Mouse (Mus musculus): ENCODE data around the gene Gm43191. TPM values are rescaled to one million over a fixed set of nuclear protein-coding genes. Genes with fewer than 3 reads are reported as not detected.

Gm43191 gene
- polyA plus RNA-seq, 1 experiment from 2014 or later: not detected

DNA sequence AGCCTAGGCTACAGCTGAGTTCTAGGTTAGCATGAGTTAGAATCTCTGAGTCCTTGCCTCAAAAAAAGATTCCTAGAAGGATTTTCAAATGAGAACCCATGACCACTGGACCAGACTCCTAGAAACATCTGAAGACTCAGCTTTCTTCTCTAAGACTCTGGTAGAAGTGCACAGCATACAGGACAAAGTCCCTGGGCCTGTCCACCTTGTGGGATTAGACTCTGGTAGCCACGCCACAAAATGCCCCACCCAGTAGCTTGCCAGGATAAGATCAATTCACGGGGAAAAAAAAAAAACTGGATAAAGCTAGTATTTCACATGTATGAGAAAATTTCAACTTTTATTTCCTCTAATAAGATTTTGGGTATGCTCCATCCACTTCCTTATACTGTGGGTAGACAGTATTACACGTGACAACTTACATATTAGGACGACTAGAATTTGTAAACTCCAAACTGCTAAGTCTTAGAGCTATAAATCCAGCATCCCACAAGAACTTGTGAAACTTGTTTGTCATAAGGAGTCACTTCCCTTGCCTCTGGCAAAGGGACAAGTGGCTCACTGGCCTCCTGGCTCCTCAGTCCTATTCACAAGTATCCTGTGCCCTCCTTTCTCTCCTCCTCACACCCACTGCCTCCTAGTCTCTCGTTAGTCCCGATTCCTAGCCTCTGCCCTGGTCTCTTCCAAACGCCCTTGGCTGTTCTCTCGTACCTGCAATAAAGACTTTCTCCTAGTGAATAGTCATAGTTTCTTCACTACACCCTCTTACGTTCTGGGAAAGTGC, 43.2 kb downstream of the Gm43191 start:
- H3K4me2 ChIP-seq (replicated peaks): no peak overlapping the region
- H3K9me3 ChIP-seq: no peaks in the 10 kb centered on the region
- H3K4me3 ChIP-seq: no peak overlapping the region
- ATAC-seq (ENCODE audit: low FRiP score, low read depth): no peak
- H3K36me3 ChIP-seq: peaks cover 83% of the 10 kb centered on the region
- H3K27ac ChIP-seq: no peak overlapping the region
- H3K27me3 ChIP-seq (replicated peaks): no peaks in the 10 kb centered on the region
- H3K4me1 ChIP-seq: no peaks in the 10 kb centered on the region
- no peak overlapping the region for H3K9ac ChIP-seq
- WGBS: 88% methylated on average over 9 of the region's 9 CpGs

- no peak overlapping the region for H3K4me2 ChIP-seq (replicated peaks)
- no peaks in the 10 kb centered on the region for H3K27me3 ChIP-seq (replicated peaks)
- H3K4me3 ChIP-seq: no peak overlapping the region
- no peaks in the 10 kb centered on the region for H3K4me1 ChIP-seq
- no peak overlapping the region for H3K27ac ChIP-seq
- WGBS: 78% methylated on average over 5 of the region's 5 CpGs
- H3K9me3 ChIP-seq: no peaks in the 10 kb centered on the region
- H3K36me3 ChIP-seq: peaks cover 73% of the 10 kb centered on the region
- no peak for ATAC-seq (ENCODE audit: low FRiP score, low read depth)
- no peak overlapping the region for H3K9ac ChIP-seq
Measured at GRCm38 (mm10) chr3:116635799-116636198, 45.3 kb downstream of the Gm43191 start.

DNA sequence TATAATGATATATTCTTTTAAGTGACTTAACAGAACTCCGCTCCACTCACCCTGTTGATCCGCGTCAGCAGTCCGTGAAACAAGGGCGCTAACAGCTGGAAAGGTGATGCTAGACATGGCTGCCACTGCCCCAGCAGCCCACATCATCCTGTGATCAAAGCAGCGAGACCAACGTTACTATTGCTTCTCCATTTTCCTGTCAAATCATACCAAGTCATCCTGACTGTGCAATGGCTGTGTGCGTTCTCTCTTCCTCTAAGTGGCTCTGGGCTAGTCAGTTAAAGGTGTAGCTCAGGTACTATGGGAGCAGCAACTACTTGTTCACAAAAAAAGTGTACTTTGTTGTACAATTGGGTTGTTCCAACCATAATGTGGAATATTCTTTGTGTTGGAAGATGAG, 46.2 kb downstream of the Gm43191 start:
- no peaks in the 10 kb centered on the region for H3K27me3 ChIP-seq (replicated peaks)
- H3K27ac ChIP-seq: no peak overlapping the region
- H3K36me3 ChIP-seq: peaks cover 72% of the 10 kb centered on the region
- ATAC-seq (ENCODE audit: low FRiP score, low read depth): no peak
- no peak overlapping the region for H3K9ac ChIP-seq
- H3K9me3 ChIP-seq: no peaks in the 10 kb centered on the region
- 94% methylated on average over 8 of the region's 8 CpGs for WGBS
- H3K4me3 ChIP-seq: no peak overlapping the region
- H3K4me2 ChIP-seq (replicated peaks): no peak overlapping the region
- no peaks in the 10 kb centered on the region for H3K4me1 ChIP-seq

- Histone ChIP-seq H3K27me3 (replicated peaks) (no peaks in the 10 kb centered on the region), H3K9ac (no peak overlapping the region), H3K4me2 (replicated peaks) (no peak overlapping the region), H3K4me1 (no peaks in the 10 kb centered on the region), H3K27ac (no peak overlapping the region), H3K4me3 (no peak overlapping the region), H3K9me3 (no peaks in the 10 kb centered on the region), H3K36me3 (peaks cover 68% of the 10 kb centered on the region)
- 82% methylated on average over 3 of the region's 3 CpGs for whole genome bisulfite sequencing
- no peak for ATAC-seq (ENCODE audit: low FRiP score, low read depth)
Measured at GRCm38 (mm10) chr3:116634091-116634490, 47.0 kb downstream of the Gm43191 start.

DNA sequence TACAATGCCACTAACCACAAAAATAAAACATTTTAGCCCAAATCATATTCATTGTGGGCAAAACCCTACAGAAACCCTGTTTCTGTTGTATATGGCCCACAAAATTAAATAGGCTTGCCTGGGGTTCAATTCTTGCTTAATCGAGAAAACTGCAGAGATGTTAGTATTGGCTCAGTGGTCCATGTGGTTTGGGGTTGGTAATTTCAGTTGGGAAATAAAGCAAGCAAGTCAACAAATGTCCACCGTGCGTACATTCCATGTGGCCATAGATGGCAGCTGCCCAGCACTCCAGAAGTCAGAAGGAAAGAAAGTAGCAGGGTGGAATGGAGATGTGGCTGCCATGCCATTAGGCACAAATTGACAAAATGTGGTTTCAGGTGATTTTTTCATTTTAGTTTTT, 48.1 kb downstream of the Gm43191 start:
- H3K4me2 ChIP-seq (replicated peaks): no peak overlapping the region
- WGBS: 93% methylated on average over 3 of the region's 3 CpGs
- no peaks in the 10 kb centered on the region for H3K27me3 ChIP-seq (replicated peaks)
- H3K36me3 ChIP-seq: peaks cover 64% of the 10 kb centered on the region
- no peak for ATAC-seq (ENCODE audit: low FRiP score, low read depth)
- H3K4me1 ChIP-seq: no peaks in the 10 kb centered on the region
- no peaks in the 10 kb centered on the region for H3K9me3 ChIP-seq
- H3K4me3 ChIP-seq: no peak overlapping the region
- H3K27ac ChIP-seq: no peak overlapping the region
- H3K9ac ChIP-seq: no peak overlapping the region

GRCm38 (mm10) chr3:116631459-116631858, 49.6 kb downstream of the Gm43191 start:
- Histone ChIP-seq H3K27ac (no peak overlapping the region), H3K4me2 (replicated peaks) (no peak overlapping the region), H3K9ac (no peak overlapping the region), H3K27me3 (replicated peaks) (no peaks in the 10 kb centered on the region), H3K4me3 (no peak overlapping the region), H3K36me3 (peaks cover 51% of the 10 kb centered on the region), H3K9me3 (no peaks in the 10 kb centered on the region), H3K4me1 (no peaks in the 10 kb centered on the region)
- whole genome bisulfite sequencing: 69% methylated on average over 1 of the region's 1 CpGs
- ATAC-seq (ENCODE audit: low FRiP score, low read depth): no peak

- H3K4me2 ChIP-seq (replicated peaks): no peak overlapping the region
- no peaks in the 10 kb centered on the region for H3K4me1 ChIP-seq
- H3K27ac ChIP-seq: no peak overlapping the region
- H3K9ac ChIP-seq: no peak overlapping the region
- H3K27me3 ChIP-seq (replicated peaks): no peaks in the 10 kb centered on the region
- ATAC-seq (ENCODE audit: low FRiP score, low read depth): no peak
- H3K4me3 ChIP-seq: no peak overlapping the region
- peaks cover 41% of the 10 kb centered on the region for H3K36me3 ChIP-seq
- WGBS: 92% methylated on average over 7 of the region's 7 CpGs
- H3K9me3 ChIP-seq: no peaks in the 10 kb centered on the region
Measured at GRCm38 (mm10) chr3:116622641-116623040, 58.4 kb downstream of the Gm43191 start.

- no peaks in the 10 kb centered on the region for H3K4me1 ChIP-seq
- H3K27ac ChIP-seq: no peak overlapping the region
- no peaks in the 10 kb centered on the region for H3K9me3 ChIP-seq
- H3K36me3 ChIP-seq: peaks cover 48% of the 10 kb centered on the region
- WGBS: 94% methylated on average over 7 of the region's 7 CpGs
- no peak overlapping the region for H3K4me3 ChIP-seq
- no peaks in the 10 kb centered on the region for H3K27me3 ChIP-seq (replicated peaks)
- ATAC-seq (ENCODE audit: low FRiP score, low read depth): no peak
- no peak overlapping the region for H3K4me2 ChIP-seq (replicated peaks)
- no peak overlapping the region for H3K9ac ChIP-seq
Measured at GRCm38 (mm10) chr3:116620636-116621370, 60.3 kb downstream of the Gm43191 start.

DNA sequence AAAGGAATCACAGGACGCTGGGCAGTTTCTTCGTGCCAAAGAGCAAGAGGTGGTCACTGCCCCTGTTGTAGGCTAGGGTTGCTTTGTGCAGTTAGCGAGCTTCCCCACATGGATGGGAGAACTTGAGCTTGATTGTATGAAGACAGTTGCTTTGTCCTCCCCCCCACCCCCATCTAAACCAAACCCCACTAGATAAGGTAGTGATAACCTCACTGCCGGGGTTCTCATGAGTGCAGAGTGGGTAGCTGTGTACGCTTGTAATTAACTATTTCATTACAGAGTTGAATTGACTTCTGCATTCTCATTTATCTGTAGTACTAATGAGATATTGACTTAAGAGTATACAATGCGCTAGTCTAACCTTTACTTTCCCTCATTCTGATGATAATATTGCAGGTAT, 62.2 kb downstream of the Gm43191 start:
- no peak overlapping the region for H3K27ac ChIP-seq
- no peaks in the 10 kb centered on the region for H3K27me3 ChIP-seq (replicated peaks)
- no peak overlapping the region for H3K9ac ChIP-seq
- H3K4me1 ChIP-seq: no peaks in the 10 kb centered on the region
- H3K36me3 ChIP-seq: peaks cover 66% of the 10 kb centered on the region
- no peak overlapping the region for H3K4me3 ChIP-seq
- ATAC-seq (ENCODE audit: low FRiP score, low read depth): no peak
- H3K4me2 ChIP-seq (replicated peaks): no peak overlapping the region
- WGBS: 89% methylated on average over 6 of the region's 6 CpGs
- no peaks in the 10 kb centered on the region for H3K9me3 ChIP-seq

DNA sequence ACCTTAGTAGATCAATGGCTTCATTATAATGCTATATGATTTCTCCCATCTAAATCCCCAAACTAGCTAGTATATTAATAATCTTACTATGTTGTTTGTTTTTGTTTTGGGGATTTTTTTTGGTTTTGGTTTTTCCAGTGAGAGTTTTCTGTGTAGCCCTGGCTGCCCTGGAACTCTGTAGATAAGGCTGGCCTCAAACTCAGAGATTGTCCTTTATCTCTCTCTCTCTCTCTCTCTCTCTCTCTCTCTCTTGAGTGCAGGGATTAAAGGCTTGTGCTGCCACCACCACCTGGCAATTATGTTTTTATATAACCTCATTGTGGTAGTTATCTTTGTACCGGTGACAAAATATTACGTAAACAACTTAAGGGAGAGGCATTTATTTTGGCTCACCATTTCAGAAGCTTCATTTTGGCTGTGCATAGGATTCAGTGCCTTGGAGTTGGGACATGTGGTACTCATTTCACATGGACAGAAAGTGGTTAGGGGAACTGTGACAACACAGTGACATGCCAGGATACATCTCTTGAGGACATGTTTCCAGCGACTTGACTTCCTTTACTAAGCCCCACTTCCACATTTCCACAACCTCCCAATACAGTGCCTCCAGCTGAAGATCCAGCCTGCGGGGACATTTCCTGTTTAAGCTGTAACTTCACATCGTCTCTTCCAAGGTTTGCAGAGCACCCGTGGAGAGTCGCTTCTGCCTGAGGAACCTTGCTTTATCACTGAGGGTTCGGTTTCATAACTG, 65.6 kb downstream of the Gm43191 start:
- H3K9ac ChIP-seq: no peak overlapping the region
- peaks cover 52% of the 10 kb centered on the region for H3K36me3 ChIP-seq
- no peak overlapping the region for H3K27ac ChIP-seq
- no peak overlapping the region for H3K4me3 ChIP-seq
- H3K4me1 ChIP-seq: no peaks in the 10 kb centered on the region
- H3K27me3 ChIP-seq (replicated peaks): no peaks in the 10 kb centered on the region
- no peak for ATAC-seq (ENCODE audit: low FRiP score, low read depth)
- H3K4me2 ChIP-seq (replicated peaks): no peak overlapping the region
- 91% methylated on average over 8 of the region's 8 CpGs for WGBS
- no peaks in the 10 kb centered on the region for H3K9me3 ChIP-seq

DNA sequence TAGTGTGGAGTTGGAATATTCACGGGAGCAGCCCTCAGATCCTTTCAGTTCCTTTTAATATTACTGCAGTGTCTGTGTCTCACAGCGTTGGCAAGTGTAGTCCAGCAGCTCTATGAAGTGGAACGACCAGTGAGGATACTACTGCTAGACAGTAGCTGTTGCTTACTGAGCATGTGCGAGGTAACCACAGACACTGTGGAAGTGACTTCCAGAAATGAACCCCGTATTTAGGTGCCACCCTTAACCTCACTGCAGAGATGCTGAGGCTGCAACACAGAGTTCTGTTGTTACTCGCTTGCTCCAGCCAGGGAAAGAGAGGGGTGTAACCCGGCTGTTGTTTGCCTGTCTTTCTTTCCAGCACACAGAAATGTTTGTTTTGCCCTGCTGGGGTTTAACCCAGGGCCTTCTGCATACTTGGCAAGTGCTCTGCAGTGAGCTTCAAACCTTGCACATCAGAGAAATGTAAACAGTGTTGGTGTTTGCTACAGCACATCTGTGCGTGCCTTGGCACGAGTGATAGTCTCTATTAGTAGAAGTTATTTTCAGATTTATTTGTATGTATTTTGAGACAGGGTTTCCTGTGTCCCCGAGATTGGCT, 66.7 kb downstream of the Gm43191 start, which contains the start of gene Trmt13:
Gene Trmt13 (minus strand): TSS at position 293 of the 598 bp plus-strand sequence.
- H3K4me2 ChIP-seq (replicated peaks): no peak within 1 kb of the TSS
- 88% methylated on average over 10 of the region's 10 CpGs for WGBS
- H3K36me3 ChIP-seq: peaks cover 51% of the 10 kb centered on the region
- H3K27me3 ChIP-seq (replicated peaks): no peaks in the 10 kb centered on the region
- no peaks in the 10 kb centered on the region for H3K4me1 ChIP-seq
- H3K27ac ChIP-seq: no peak within 1 kb of the TSS
- no peak within 1 kb of the TSS for H3K4me3 ChIP-seq
- H3K9me3 ChIP-seq: no peaks in the 10 kb centered on the region
- no peak for ATAC-seq (ENCODE audit: low FRiP score, low read depth)
- H3K9ac ChIP-seq: no peak within 1 kb of the TSS

DNA sequence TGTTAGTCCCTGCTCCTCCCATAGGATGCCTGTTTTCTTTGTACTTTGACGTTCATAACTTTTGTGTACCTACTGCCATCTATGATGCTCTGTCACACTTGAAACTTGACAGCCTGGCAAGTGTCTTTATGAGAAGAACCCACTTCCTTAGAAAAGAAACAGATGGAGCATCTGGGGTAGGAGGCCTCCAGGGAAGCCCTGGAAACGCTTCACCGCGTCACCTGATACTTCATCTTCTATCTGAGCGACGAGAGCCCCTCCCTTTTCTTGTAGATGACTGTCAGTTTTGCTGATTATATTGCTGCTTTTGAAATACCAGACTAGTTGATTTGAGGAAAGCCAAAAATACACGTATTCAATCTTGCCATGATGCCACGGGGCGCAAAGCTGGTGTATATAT, 76.5 kb downstream of the Gm43191 start:
- H3K27ac ChIP-seq: no peak overlapping the region
- WGBS: 84% methylated on average over 9 of the region's 9 CpGs
- peaks cover 20% of the 10 kb centered on the region for H3K36me3 ChIP-seq
- H3K27me3 ChIP-seq (replicated peaks): no peaks in the 10 kb centered on the region
- no peak overlapping the region for H3K4me3 ChIP-seq
- no peak overlapping the region for H3K4me2 ChIP-seq (replicated peaks)
- no peaks in the 10 kb centered on the region for H3K9me3 ChIP-seq
- no peaks in the 10 kb centered on the region for H3K4me1 ChIP-seq
- no peak overlapping the region for H3K9ac ChIP-seq
- no peak for ATAC-seq (ENCODE audit: low FRiP score, low read depth)
